In genomic region chr16:94624871-94625270, GRCm38 (mm10) we compare ENCODE assay signal across 8 mouse cellular contexts. TPM values are rescaled to one million over a fixed set of nuclear protein-coding genes. Genes with fewer than 3 reads are reported as not detected.
DNase-seq lines count a peak whose midpoint lies in the region; ATAC-seq and TF ChIP-seq lines count a peak whose summit lies in the region.

No protein-coding gene starts in this region.

- no peak overlapping the region for H3K4me2 ChIP-seq in embryonic facial prominence, embryonic 14.5 days (ENCODE audit: low read depth, low read length)
- no peak overlapping the region for H3K4me2 ChIP-seq in lung, embryonic 14.5 days
- no peak overlapping the region for H3K4me2 ChIP-seq in limb, embryonic 15.5 days

- H3K27me3 ChIP-seq in embryonic facial prominence, embryonic 14.5 days (replicated peaks; ENCODE audit: control insufficient read depth, insufficient read depth, low read length) = no peaks in the 10 kb centered on the region
- no peaks in the 10 kb centered on the region for H3K27me3 ChIP-seq in embryonic facial prominence, embryonic 10.5 days (replicated peaks; ENCODE audit: low read depth, poor library complexity, severe bottlenecking)
- H3K27me3 ChIP-seq in lung, embryonic 14.5 days (ENCODE audit: insufficient read depth, low read length) = no peaks in the 10 kb centered on the region
- H3K27me3 ChIP-seq in limb, embryonic 15.5 days = no peaks in the 10 kb centered on the region

- no peak overlapping the region for H3K9ac ChIP-seq in embryonic facial prominence, embryonic 14.5 days (ENCODE audit: low read depth, low read length)
- no peak overlapping the region for H3K9ac ChIP-seq in lung, embryonic 14.5 days
- H3K9ac ChIP-seq in limb, embryonic 15.5 days = no peak overlapping the region

- H3K36me3 ChIP-seq in embryonic facial prominence, embryonic 14.5 days (ENCODE audit: control insufficient read depth, insufficient read depth, low read length) = no peaks in the 10 kb centered on the region
- H3K36me3 ChIP-seq in embryonic facial prominence, embryonic 10.5 days (replicated peaks) = peaks cover 21% of the 10 kb centered on the region
- peaks cover 7% of the 10 kb centered on the region; the same call in 1 of the 2 replicates for H3K36me3 ChIP-seq in lung, embryonic 14.5 days (ENCODE audit: insufficient read depth)
- peaks cover 6% of the 10 kb centered on the region; the same call in 1 of the 2 replicates for H3K36me3 ChIP-seq in limb, embryonic 15.5 days

- no peak for TF ChIP-seq CTCF in lung, embryonic 14.5 days (IDR thresholded peaks at IDR 0.05; ENCODE audit: low read depth)

- no peak overlapping the region for H3K4me3 ChIP-seq in embryonic facial prominence, embryonic 14.5 days (ENCODE audit: low read depth, low read length)
- no peak overlapping the region for H3K4me3 ChIP-seq in embryonic facial prominence, embryonic 10.5 days
- H3K4me3 ChIP-seq in lung, embryonic 14.5 days (ENCODE audit: low read depth, low read length) = no peak overlapping the region
- no peak overlapping the region for H3K4me3 ChIP-seq in limb, embryonic 15.5 days

- H3K4me1 ChIP-seq in embryonic facial prominence, embryonic 14.5 days (ENCODE audit: control insufficient read depth, insufficient read depth, low read length) = peaks cover 8% of the 10 kb centered on the region; the same call in 1 of the 2 replicates
- H3K4me1 ChIP-seq in embryonic facial prominence, embryonic 10.5 days = peaks cover 12% of the 10 kb centered on the region
- peaks cover 7% of the 10 kb centered on the region; the same call in 1 of the 2 replicates for H3K4me1 ChIP-seq in lung, embryonic 14.5 days (ENCODE audit: insufficient read depth)
- H3K4me1 ChIP-seq in limb, embryonic 15.5 days = peaks cover 19% of the 10 kb centered on the region

- H3K9me3 ChIP-seq in embryonic facial prominence, embryonic 14.5 days (ENCODE audit: control insufficient read depth, low read length) = no peaks in the 10 kb centered on the region
- H3K9me3 ChIP-seq in embryonic facial prominence, embryonic 10.5 days = no peaks in the 10 kb centered on the region
- H3K9me3 ChIP-seq in lung, embryonic 14.5 days (ENCODE audit: low read depth, low read length) = no peaks in the 10 kb centered on the region
- H3K9me3 ChIP-seq in limb, embryonic 15.5 days = no peaks in the 10 kb centered on the region

- WGBS in embryonic facial prominence, embryonic 14.5 days = 73% methylated on average over 4 of the region's 4 CpGs
- 91% methylated on average over 4 of the region's 4 CpGs for WGBS in embryonic facial prominence, embryonic 10.5 days
- 65% methylated on average over 4 of the region's 4 CpGs for WGBS in lung, embryonic 14.5 days
- WGBS in limb, embryonic 15.5 days = 64% methylated on average over 4 of the region's 4 CpGs

- DNase-seq in embryonic facial prominence, embryonic 14.5 days (ENCODE audit: low spot score) = no peak
- no peak for DNase-seq in embryonic facial prominence, embryonic 10.5 days (ENCODE audit: low spot score)
- no peak for DNase-seq in lung, embryonic 14.5 days
- DNase-seq in lung, postnatal 4 days = no peak
- peak; percentile 82 for DNase-seq in cerebellum, adult 9-10 months
- no peak for DNase-seq in urinary bladder, postnatal 14 days (ENCODE audit: low spot score)
- no peak for DNase-seq in urinary bladder, adult 18-20 months (ENCODE audit: low spot score in 2 of 2)

- ATAC-seq in embryonic facial prominence, embryonic 14.5 days (ENCODE audit: low read depth) = 0 out of 2 replicates have a peak, but pooled peaks have one; percentile 16
- ATAC-seq in lung, embryonic 14.5 days (ENCODE audit: insufficient read depth) = 0 out of 2 replicates have a peak, but pooled peaks have one; percentile 9
- no peak for ATAC-seq in limb, embryonic 15.5 days (ENCODE audit: insufficient number of reproducible peaks, low FRiP score, low TSS enrichment, low read depth)

- no peak overlapping the region for H3K27ac ChIP-seq in embryonic facial prominence, embryonic 14.5 days (replicated peaks; ENCODE audit: low read depth, low read length)
- H3K27ac ChIP-seq in embryonic facial prominence, embryonic 10.5 days (replicated peaks) = no peak overlapping the region
- H3K27ac ChIP-seq in lung, embryonic 14.5 days (ENCODE audit: low read depth) = no peak overlapping the region
- 0 out of 2 replicates have a peak overlapping the region, but pooled peaks have one; percentile 1 for H3K27ac ChIP-seq in limb, embryonic 15.5 days

RNA-seq across cellular contexts. Expression of gene Dyrk1a, which starts 55.1 kb away (rescaled TPM):
- polyA plus RNA-seq in embryonic facial prominence, embryonic 14.5 days (2014; fragmentation: Nextera tagmentation; extraction: Ambion mirVana) = 11.2 and 12.1 TPM in 2 replicates
- polyA plus RNA-seq in embryonic facial prominence, embryonic 10.5 days (2016; fragmentation: Nextera tagmentation; extraction: Ambion mirVana) = 9.5 and 10.0 TPM in 2 replicates
- 11.2 and 11.8 TPM in 2 replicates for polyA plus RNA-seq in lung, embryonic 14.5 days (2014; fragmentation: Nextera tagmentation; extraction: Ambion mirVana)
- 7.5 and 8.3 TPM in 2 replicates for polyA plus RNA-seq in limb, embryonic 15.5 days (2015; fragmentation: Nextera tagmentation; extraction: Ambion mirVana)
